Mouse (Mus musculus) urinary bladder, adult 2 months (tissue): Measurements from ENCODE around the gene Ldlrad3. TPM values are rescaled to one million over a fixed set of nuclear protein-coding genes. Genes with fewer than 3 reads are reported as not detected.

Experiments used
- DNase-seq: peaks from one replicate; pipeline ENCODE4 v3.0.0; 2022; ENCODE audit warnings: low spot score
- polyA plus RNA-seq: library from polyadenylated mRNA; depleted of rRNA; stranded (reverse); fragments of >200 nt; gene quantifications from 2 replicates; pipeline ENCODE4 v1.2.3, GENCODE M21; 2012

Gene Ldlrad3
- polyA plus RNA-seq, 1 experiment: 7.4 TPM

DNA sequence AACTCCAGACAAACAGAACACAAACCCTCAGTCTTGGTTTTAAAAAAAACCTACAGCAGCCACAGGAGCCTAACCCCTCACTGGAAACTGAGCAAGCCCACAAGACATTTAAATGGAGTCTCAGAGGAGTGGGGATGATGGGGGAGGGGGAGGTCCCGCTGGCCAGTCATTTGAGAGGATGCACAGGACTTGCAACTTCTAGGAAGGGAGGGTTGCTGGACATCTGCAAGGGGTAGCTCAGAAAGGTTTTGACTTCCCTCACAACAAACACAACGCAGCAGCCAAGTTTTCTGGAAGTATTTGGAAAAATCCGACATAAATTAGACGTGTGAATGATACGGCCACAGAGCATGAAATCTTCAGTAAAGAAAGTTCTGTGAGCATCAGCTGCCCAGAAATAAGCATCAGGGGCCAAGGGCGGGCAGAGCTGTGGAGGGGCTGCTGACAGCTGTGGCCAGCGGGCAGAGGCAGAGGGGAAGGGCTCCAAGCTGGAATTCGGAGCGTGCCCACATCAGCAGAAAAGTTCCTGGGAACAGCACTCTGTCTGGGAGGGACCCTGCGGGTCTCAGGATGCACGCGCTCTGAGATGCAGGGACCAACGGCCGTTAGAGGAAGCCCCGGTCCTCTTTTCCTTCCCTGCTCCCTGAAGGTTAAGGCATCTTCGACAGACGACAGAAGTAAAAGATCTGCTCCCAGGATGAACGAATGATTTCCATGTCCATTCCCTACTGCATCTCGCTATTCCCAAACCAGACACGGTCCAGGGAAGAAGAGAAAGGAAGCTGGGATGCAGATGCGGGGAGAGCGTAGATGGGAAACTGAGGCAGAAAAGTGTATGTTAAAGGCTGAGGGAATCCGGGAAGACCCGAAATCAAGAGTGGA, 875 bp downstream of the Ldlrad3 start:
- no peak for DNase-seq

DNA sequence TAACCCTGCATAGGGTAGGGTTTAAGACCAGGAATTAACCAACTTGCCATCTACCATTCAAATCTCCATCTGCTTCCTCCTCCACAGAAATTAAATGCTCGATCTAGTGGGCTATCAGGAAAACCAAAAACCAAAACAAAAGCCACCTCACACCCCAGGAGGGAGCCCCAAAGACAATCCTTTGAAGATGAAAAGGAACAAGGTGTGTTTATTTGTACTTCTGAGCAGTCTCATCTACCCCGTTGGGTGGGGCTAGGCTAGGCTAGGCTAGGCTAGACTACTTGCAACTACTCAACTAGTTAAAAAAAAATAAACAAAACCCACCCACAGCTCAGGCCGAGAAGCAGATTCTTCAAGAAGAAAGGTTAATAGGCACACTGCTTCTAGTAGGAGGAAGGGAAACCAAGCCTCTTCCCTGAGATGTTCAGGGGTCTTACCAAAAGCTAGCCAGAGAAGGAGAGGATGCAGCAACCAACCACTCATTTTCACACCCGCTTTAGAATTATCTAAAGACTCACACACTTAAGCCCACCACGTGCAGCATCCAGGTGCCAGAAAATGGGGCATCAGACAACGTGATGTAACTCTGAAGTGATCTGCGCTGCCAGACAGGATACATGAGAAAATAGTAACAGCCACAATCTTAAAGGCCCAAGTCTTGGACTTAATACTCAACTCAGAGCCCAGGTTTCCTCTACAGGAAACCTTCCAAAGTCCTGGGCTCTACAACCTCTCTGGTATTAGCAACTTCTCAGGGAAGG, 2.3 kb downstream of the Ldlrad3 start:
- no peak for DNase-seq

DNA sequence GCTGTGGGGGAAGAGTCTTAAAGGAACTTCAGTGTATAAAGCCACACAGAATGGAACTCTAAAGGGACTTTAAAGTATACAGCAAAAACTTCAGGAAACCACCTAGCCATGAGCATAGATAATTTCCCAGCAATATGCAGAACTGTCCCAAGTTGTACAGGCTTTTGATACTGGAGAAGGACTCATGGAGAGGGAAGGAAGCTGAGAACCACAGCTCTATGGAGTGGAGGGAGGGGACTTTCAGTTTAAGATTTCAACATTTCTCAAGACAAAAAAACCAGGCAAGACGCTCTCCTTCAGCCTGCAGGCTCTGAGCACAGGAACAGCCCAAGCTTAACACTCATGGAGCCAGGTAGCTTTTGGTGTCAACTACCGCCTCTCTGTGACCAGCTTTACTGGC, 4.7 kb downstream of the Ldlrad3 start:
- DNase-seq: no peak

DNA sequence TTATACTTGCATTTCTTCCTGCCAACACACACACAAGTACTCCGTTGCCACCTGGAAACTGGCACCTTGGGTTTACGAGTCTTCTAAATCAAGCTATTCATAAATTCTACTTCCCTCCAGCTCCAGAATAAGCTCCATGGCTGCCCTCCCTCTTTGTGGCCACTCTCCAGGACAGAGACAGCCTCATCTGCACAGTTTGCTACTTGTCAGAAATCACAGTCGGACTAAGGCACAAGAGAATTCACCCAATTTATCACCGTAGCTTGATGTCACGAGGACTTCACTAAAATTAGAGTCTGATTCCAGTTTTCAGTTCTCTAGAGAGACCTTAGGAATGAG, 9.8 kb downstream of the Ldlrad3 start:
- DNase-seq: no peak

DNA sequence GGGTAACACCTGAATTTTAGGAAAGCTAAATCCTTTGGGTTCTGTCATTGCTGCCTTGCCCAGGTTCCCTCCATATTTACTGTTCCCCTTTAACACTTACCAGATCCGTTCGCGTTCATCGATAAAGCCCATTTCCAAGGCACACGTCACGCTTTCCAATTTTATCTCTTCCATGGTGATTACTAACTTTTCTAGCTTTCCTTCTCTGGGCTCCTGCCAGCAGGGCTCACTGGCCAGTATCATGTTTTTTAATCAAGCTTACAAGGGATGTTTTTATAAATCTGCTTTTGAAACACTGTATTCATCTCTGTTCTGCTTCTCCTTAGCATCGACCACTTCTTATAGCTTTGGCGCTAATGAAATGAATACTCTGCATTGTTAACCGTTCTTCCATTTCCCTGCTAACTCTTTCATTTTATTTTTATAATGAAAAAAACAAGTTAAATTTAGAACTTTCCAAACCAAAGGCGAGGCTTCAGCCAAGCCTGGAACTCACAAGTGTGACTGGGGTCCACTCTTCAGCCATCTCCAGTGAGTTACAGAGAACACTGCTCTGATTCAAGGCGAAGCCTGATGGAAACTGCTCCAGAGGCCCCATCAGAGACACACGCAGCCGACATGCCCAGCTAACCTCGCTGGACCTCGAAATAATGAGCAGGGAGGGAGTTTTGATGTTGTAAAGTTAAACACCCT, 10.3 kb downstream of the Ldlrad3 start:
- DNase-seq: no peak

DNA sequence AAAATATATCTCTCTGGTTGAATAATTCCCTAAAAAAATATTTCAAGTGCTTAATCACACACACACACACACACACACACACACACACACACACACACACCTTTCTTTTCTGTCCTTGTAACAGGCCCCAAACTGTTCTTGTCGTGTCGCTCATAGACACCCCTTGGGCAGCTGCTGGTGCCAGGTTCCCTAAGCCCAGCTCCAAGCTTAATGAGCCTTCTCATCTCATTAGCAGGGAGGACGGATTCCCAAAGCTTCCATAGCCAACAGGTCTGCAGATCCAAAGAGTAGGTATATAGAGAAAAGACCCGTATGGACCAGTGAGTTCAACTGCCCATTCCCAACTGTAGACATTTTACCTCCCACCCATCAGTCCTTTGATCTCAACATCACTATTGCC, 13.7 kb downstream of the Ldlrad3 start:
- no peak for DNase-seq

DNA sequence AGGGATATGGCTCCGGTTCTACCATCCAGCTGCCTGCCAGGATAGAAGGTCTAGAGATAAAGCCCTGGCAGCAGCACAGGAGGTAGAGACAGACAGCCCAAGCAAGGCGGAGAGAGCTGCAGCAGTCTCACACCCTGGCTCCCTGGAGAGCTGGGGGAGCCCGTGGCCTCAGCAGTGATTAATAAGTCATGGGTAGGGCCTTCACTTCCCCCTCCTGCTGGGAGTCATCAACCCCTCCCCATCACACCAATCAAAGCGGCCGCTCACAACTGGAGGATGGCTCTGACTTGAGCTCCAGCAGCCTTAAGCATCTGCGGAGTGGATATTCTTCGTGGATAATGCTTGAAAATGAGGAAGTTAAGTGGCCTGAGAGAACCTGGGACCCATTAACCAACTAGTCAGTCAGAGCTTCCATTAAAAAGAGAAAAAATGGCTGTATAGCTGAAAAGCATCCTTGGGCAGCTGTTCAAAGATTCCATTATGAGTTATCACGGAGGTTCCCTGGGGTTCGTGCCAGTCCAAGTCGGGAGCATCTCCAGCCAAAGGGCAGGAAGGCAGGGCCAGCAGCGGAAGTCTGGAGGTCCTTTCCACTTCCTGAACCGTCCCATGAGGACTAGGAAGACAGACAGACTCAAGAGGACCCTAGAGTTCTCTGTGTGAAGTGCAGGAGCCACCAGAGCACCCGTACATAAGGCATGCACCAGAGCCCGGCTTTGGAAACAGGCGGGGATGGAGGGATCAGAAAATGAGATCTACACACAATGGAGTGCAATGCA, 19.4 kb downstream of the Ldlrad3 start:
- no peak for DNase-seq

DNA sequence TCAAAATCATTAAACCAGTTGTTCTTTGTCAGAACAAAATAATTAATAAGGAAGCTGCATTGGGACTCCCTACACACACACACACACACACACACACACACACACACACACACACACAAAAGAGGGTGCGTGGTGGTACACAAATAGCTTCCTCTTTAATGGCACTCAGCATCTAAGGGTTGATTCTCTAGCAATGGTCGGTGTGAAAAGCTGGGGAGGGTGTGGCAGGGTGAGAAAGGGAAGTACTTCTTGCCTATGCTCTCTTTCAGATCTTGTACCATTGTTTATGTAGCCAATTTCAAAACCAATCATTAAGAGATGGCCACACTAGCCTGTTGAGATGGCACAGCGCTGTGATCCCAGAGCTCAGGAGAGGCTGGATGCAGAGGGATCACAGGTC, 23.1 kb downstream of the Ldlrad3 start:
- DNase-seq: no peak

DNA sequence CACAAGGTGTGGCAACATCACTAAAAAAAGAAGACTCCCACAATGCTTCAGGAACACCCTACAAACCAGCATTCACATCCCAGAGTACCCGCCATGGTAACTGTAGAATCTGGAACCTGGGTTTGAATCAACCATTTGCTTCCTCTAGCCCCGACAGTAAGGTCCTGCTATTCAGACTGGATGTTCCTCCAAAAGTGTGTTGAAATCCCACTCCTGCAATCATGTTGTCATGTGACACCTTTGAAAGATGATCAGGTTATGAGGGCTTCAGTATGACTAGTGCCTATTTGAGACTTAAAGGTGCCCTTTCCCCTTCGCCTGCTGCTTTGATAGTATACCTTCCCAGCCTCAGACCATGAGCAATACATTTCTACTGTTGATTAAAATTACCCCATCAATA, 28.6 kb downstream of the Ldlrad3 start:
- no peak for DNase-seq

DNA sequence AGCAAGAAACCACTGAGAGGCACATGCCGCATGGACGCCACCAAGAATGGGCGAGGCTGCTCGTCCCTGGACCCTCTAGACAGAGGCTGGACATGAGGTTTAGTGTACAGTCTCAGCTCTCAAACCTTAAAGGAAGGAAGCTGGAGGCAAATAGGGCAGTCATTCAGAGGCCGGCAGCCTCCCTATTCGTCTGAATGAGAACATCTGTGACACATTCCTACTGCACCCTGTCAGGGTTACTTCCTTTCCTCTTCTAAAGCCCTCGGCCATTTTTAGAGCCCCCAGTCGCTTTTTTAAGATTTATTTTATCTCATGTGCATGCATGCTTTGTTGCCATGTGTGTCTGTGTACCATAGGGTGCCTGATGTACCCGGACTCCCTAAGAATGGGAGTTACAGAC, 29.2 kb downstream of the Ldlrad3 start:
- no peak for DNase-seq

DNA sequence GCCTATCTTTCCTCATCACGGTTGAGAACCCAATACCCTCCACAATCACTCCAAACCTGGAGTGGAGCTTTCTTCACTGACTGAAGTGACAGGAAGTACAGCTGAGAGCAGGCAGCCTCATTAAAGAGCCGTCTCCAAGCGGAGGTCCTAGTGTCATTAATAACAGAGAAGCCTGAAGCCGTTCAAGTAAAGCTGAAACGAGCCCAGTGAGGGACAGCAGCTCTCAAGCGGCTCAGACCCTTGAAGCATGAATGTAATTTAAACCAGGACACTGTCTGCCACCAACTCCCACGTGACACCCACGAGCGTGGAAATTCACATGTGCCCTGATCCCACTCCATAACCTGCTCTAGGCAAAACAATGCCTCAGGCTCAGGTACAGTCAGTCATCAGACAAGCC, 29.7 kb downstream of the Ldlrad3 start:
- DNase-seq: no peak

DNA sequence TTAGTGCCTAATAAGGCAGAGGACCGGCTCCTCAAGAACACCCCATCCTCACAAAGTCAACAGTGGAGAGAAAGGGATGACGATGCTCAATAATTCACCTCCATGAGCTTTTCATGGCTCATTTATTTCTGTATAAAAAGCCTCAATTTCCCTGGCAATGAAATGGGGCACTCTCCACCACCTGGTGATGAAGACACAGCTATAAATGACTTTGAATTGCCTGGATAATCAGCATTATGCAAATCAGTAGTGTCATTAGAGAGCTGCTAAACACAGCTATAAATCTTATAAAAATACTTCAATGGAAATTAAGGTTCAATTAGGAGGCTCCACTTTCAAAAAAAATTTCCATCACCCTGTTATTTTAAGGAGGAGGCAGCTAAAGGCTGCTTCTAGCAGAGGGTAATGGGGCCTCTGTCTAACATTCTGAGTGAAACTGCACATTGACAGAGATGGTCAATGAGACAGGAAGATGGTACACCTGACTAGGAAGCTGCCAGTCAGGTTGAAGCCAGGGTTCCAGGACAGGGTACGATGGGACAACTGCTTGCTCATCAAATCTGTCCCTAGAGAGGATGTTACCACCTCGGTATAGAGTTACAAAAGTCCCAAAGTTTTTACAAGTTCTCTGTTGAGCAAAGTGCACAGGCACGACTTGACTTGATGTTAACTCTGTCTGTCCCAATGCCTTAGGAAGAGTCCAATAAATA, 30.7 kb downstream of the Ldlrad3 start:
- DNase-seq: no peak

DNA sequence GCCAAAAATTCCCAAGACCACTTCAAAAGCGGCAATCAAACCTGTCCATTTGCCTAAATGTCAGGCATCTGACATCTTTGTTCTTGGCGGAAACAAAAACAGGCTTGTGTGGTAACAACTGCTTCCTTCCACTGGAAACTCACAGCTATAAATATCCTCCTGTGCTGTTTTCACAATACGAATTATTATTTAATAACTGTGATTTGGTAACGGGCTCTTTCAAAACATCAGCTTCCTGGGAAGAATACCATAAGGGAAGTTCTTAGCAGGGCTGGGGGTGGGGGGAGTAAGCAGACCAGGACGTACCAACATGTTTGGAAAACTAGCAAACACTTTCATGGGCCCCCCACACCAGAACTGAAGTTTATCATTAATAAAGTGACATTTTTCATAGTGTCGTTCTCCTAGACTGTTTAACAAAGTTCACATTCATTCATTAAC, 31.4 kb downstream of the Ldlrad3 start:
- DNase-seq: no peak

DNA sequence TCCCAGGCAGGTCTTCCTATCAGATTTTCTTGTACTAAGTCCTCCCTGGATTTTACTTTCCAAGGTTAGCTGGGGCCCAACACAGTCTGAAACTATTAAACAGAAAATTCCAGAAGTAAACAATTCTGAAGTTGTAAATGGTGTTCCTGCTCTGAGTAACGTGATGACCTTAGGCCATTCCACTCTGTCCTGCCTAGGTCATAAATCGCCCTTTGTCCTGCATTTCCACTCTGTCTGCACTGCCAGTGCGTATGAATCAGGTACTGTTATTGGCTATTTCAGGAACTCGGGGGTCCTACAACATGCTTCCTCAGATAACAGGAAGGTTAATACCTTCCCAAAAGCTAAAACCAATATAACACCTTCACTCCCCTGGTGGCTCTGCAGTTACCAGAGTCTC, 31.9 kb downstream of the Ldlrad3 start:
- DNase-seq: no peak

DNA sequence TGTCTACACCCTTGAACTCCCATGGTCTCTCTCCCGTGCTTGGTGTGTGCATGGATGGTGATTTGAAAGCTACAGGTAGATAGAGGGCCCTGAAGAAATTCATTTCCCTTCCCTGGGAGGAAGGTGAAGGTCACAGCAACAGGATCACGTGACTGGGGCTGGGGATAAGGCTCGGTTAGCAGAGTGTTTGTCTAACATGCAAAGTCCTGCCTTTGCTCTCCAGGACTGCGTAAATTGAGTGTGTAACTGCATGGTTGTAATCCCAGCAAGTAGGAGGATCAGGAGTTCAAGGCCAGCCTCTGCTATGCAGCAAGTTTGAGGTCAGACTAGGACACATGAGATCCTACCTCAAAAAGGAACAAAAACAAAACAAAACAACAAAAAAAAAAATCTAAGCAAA, 32.7 kb downstream of the Ldlrad3 start:
- no peak for DNase-seq

DNA sequence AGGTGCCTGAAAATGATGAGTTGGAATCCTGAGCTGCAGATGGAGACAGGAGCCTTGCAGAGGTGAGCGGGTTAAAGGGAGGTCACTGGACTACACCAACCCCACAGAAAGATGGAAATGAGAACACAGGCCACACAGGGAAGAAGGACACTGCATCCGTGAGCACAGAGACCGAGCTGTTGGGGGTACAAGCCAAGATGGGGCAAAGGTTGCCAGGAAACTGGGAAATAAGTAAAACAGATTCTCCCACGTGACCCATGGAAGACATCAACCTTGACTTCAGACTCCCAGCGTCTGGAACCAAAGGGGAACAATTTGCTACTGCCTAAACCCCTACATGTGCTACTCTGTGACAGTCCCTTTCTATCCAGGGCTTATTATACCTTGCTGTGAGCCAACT, 33.3 kb downstream of the Ldlrad3 start:
- no peak for DNase-seq

DNA sequence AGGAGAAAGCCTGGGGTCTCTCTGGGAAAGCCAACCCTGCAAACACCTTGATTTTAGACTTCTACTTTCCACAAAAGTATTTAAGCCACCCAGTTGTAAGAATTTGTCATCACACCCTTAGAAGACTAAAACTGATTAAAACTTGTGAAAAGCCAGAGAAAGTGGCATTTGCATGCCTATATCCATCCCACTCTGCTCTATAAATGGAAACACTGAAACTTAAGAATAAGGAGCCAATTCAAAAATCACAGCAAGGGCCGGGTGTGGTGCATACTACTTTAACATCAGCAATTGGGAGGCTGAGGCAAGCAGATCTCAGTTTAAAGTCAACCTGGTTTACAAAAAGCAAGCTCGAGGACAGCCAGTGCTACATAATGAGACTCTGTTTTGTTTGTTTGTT, 37.1 kb downstream of the Ldlrad3 start:
- no peak for DNase-seq

DNA sequence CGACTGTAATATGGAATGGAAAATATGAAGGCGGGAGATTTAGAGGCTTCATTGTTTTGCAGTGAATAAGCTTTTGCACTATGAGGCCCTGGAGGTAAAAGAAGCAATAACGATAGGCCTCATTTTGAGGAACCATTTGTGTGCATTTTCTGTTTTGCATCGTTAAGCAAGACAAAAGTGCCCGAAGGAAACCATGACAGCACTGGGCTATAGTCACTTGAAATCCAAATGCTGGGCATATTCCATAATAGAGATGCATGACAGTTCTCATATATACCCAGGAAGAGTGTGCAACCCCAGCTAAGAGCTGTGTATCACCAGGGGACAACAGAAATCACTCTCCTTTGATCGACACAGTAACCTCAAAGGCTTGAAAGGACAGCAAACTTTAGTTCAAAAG, 38.1 kb downstream of the Ldlrad3 start:
- no peak for DNase-seq

DNA sequence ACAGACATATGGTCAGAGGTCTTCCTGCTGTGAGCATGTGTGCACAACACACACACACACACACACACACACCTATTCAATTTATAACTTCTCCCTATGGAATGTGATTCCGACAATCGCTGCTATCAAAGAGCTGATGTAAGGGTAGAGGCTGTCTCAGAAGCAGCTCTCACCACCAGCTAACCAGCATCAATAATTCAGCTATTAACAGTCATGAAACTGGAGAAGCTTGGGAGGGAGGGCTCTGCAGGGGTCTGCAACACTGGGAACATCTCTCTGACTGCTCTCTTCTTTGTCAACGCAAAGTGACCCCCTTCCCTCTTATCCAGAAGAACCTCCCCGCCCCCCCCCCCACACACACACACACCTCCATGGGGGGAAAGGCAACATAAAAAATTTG, 38.6 kb downstream of the Ldlrad3 start:
- DNase-seq: no peak

DNA sequence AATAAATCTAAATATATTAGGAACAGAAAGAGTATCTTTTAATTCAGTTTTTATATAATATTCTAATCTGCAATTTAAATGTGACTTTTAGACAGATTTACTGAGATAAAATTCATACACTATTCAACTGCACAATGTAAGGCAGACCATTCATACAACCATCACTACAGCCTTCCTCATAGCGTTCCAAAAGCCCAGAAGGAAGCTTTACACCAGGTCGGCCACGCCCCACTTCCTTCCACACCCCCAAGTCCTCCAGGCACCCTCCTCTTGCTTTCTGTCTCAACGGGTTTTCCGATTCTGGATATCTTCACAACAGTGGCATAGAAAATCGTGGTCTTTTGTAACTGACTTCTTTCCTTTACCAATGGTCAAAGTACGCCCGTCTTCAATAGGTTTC, 39.8 kb downstream of the Ldlrad3 start:
- DNase-seq: no peak

DNA sequence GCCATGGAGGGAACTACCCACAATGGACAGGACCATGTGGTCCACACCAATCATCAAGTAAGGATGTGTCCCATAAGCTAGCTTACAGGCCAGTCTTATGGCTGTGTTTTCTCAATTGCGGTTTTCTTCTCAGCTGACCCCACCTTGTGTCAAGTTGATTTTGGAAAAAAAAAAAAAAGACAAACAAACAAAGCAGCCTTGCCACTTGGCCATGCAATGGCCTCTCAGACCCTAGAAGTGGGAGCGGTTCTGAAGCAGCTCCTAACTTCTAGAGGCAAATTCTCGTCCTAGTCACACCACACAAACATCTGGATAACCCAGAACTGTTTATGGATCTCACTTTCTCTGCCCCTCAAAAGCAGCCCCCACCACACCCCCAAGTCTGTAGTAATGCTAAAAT, 41.1 kb downstream of the Ldlrad3 start:
- no peak for DNase-seq
